ENCODE assay signal across 20 mouse cellular contexts in the genomic region with DNA sequence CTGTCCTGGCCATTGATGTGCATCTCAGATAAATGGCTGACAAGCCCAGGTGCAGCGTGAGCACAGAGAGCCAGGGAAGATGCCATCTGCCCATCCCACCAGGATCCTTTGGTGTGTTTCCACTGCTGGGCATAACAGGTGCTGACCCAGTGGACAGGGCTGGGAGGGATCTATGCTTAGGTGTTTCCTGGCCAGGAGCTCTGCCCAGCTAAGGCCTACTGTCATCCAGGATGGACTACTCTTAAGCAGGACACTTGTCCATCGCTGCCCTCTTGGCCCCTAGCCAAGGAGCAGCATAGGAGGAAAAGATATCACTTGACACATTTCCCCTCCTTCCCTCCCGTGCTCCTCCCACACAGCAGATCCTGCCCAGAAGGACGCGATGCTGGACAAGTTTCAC. TPM values are rescaled to one million over a fixed set of nuclear protein-coding genes. Genes with fewer than 3 reads are reported as not detected.
A peak's percentile ranks its signal among the peaks of the same experiment; 100 is the strongest.
DNase-seq lines count a peak whose midpoint lies in the region; ATAC-seq lines count a peak whose summit lies in the region.
"Had no signal": no experiment of that assay in that cellular context is flagged by ENCODE, and none has a peak within 500 bp of the region (broad histone marks: within the 10 kb centered on the region; RNA-seq: fewer than 3 reads in every experiment).

No protein-coding gene starts in this region.

- H3K4me1 ChIP-seq in heart, embryonic 11.5 days (ENCODE audit: control insufficient read depth, insufficient read depth, low read length): peaks cover 49% of the 10 kb centered on the region
- peaks cover 27% of the 10 kb centered on the region for H3K4me1 ChIP-seq in kidney, embryonic 16.5 days (ENCODE audit: insufficient read depth, low read length)
- H3K4me1 ChIP-seq in kidney, embryonic 14.5 days (ENCODE audit: control insufficient read depth, insufficient read depth, low read length): peaks cover 26% of the 10 kb centered on the region
- H3K4me1 ChIP-seq: intestine, embryonic 15.5 days had no signal

- H3K9ac ChIP-seq in heart, embryonic 11.5 days (ENCODE audit: low read depth, low read length): no peak overlapping the region
- no peak overlapping the region for H3K9ac ChIP-seq in kidney, embryonic 16.5 days (replicated peaks; ENCODE audit: low read length)
- H3K9ac ChIP-seq in kidney, embryonic 14.5 days (ENCODE audit: low read depth, low read length): no peak overlapping the region
- H3K9ac ChIP-seq: intestine, embryonic 15.5 days had no signal

- intact Hi-C loops in heart, postnatal 14 days (cut with DNase I): no loop called here

- no peaks in the 10 kb centered on the region for H3K36me3 ChIP-seq in heart, embryonic 11.5 days (ENCODE audit: control insufficient read depth, insufficient read depth, low read length)
- 0 out of 2 replicates have a peak, but pooled peaks cover 13% of the 10 kb centered on the region for H3K36me3 ChIP-seq in kidney, embryonic 16.5 days (ENCODE audit: insufficient read depth, low read length)
- H3K36me3 ChIP-seq in kidney, embryonic 14.5 days (ENCODE audit: control insufficient read depth, insufficient read depth, low read length): peaks cover 5% of the 10 kb centered on the region; the same call in 1 of the 2 replicates
- H3K36me3 ChIP-seq: intestine, embryonic 15.5 days had no signal

- WGBS in heart, embryonic 11.5 days (ENCODE audit: insufficient replicate concordance): 39% methylated on average over 5 of the region's 5 CpGs
- 56% methylated on average over 5 of the region's 5 CpGs for WGBS in kidney, embryonic 16.5 days
- 50% methylated on average over 5 of the region's 5 CpGs for WGBS in kidney, embryonic 14.5 days

- no peak for ATAC-seq in heart, embryonic 11.5 days (replicated peaks; ENCODE audit: insufficient number of reproducible peaks, low FRiP score, low TSS enrichment)
- ATAC-seq in kidney, embryonic 16.5 days (ENCODE audit: low FRiP score, low TSS enrichment): 0 out of 2 replicates have a peak, but pooled peaks have one; percentile 21
- ATAC-seq in kidney, embryonic 14.5 days (ENCODE audit: low FRiP score, low TSS enrichment): no peak
- ATAC-seq: intestine, embryonic 15.5 days had no signal

- H3K4me2 ChIP-seq in heart, embryonic 11.5 days: no peak overlapping the region
- no peak overlapping the region for H3K4me2 ChIP-seq in kidney, embryonic 16.5 days (replicated peaks; ENCODE audit: low read depth, low read length)
- H3K4me2 ChIP-seq in kidney, embryonic 14.5 days (replicated peaks; ENCODE audit: low read depth, low read length): no peak overlapping the region
- H3K4me2 ChIP-seq: intestine, embryonic 15.5 days; liver, embryonic 11.5 days had no signal

- H3K9me3 ChIP-seq in heart, embryonic 11.5 days (replicated peaks; ENCODE audit: control insufficient read depth, low read length): no peaks in the 10 kb centered on the region
- no peaks in the 10 kb centered on the region for H3K9me3 ChIP-seq in kidney, embryonic 16.5 days (ENCODE audit: low read length)
- H3K9me3 ChIP-seq in kidney, embryonic 14.5 days (ENCODE audit: control insufficient read depth, low read length): no peaks in the 10 kb centered on the region
- H3K9me3 ChIP-seq: intestine, embryonic 15.5 days had no signal

- H3K4me3 ChIP-seq in heart, embryonic 11.5 days (ENCODE audit: low read depth, low read length): no peak overlapping the region
- no peak overlapping the region for H3K4me3 ChIP-seq in kidney, embryonic 16.5 days (ENCODE audit: low read length)
- no peak overlapping the region for H3K4me3 ChIP-seq in kidney, embryonic 14.5 days (ENCODE audit: low read length)
- H3K4me3 ChIP-seq: erythroblast, embryonic 14.5 days; intestine, embryonic 15.5 days had no signal

- 0 out of 2 replicates have a peak overlapping the region, but pooled peaks have one; percentile 75 for H3K27ac ChIP-seq in heart, embryonic 11.5 days (ENCODE audit: low read depth, low read length)
- no peak overlapping the region for H3K27ac ChIP-seq in kidney, embryonic 16.5 days (ENCODE audit: low read length)
- H3K27ac ChIP-seq in kidney, embryonic 14.5 days (ENCODE audit: low read depth, low read length): no peak overlapping the region
- H3K27ac ChIP-seq: intestine, embryonic 15.5 days had no signal

- DNase-seq in heart, postnatal 14 days: no peak
- peak; percentile 78 for DNase-seq in cerebellum, adult 11-12 months
- DNase-seq in cerebellum, postnatal 10 days: peak; percentile 58 to 59
- no peak for DNase-seq in right cerebral cortex, postnatal 36 days (ENCODE audit: low spot score in 2 of 2)
- DNase-seq in adrenal gland, adult 2 months: no peak
- DNase-seq: kidney, postnatal 10 days; lung, postnatal 10 days; midbrain, embryonic 14.5 days; thymus, postnatal 36 days had no signal

- no peaks in the 10 kb centered on the region for H3K27me3 ChIP-seq in heart, embryonic 11.5 days (ENCODE audit: control insufficient read depth, insufficient read depth, low read length)
- no peaks in the 10 kb centered on the region for H3K27me3 ChIP-seq in kidney, embryonic 16.5 days (ENCODE audit: insufficient read depth, low read length)
- H3K27me3 ChIP-seq in kidney, embryonic 14.5 days (ENCODE audit: control insufficient read depth, insufficient read depth, low read length): no peaks in the 10 kb centered on the region
- H3K27me3 ChIP-seq: intestine, embryonic 15.5 days had no signal

RNA-seq across cellular contexts. Expression of gene Rho, which starts 14.9 kb away (rescaled TPM):
- 0.04 and 0.16 TPM in 2 replicates for polyA plus RNA-seq in heart, embryonic 11.5 days (2014; fragmentation: Nextera tagmentation; extraction: Ambion mirVana)
- total RNA-seq in heart, postnatal 14 days (2021): under 1 TPM; 0.07 to 0.12 TPM
- polyA plus RNA-seq in kidney, embryonic 16.5 days (2015; fragmentation: Nextera tagmentation; extraction: Ambion mirVana): 0.16 and 0.37 TPM in 2 replicates
- polyA plus RNA-seq in kidney, embryonic 14.5 days (2014; fragmentation: Nextera tagmentation; extraction: Ambion mirVana): 0.06 TPM in 1 of 2 replicates, not detected in the other
- under 1 TPM; 0.52 to 0.95 TPM for total RNA-seq in adrenal gland, adult 2 months (2021)
- 2.2 and 3.4 TPM in 2 replicates for polyA plus RNA-seq in adrenal gland, adult 2 months (2012; rRNA removed)
- total RNA-seq: common myeloid progenitor, adult 5-6 weeks; granulocyte monocyte progenitor cell, adult 5-6 weeks; MEL had no signal
- polyA plus RNA-seq: erythroblast, embryonic 14.5 days; liver, embryonic 11.5 days had no signal

RNA-seq across cellular contexts. Expression of gene H1foo, which starts 28.1 kb away (rescaled TPM):
- polyA plus RNA-seq in heart, embryonic 11.5 days (2014; fragmentation: Nextera tagmentation; extraction: Ambion mirVana): not detected in 2 replicates
- total RNA-seq in heart, postnatal 14 days (2021): not detected
- polyA plus RNA-seq in kidney, embryonic 16.5 days (2015; fragmentation: Nextera tagmentation; extraction: Ambion mirVana): not detected in 2 replicates
- polyA plus RNA-seq in kidney, embryonic 14.5 days (2014; fragmentation: Nextera tagmentation; extraction: Ambion mirVana): not detected in 2 replicates
- not detected for total RNA-seq in adrenal gland, adult 2 months (2021)
- polyA plus RNA-seq in adrenal gland, adult 2 months (2012; rRNA removed): not detected in 2 replicates
- total RNA-seq: adrenal gland, postnatal 4 days; common myeloid progenitor, adult 5-6 weeks; granulocyte monocyte progenitor cell, adult 5-6 weeks; left cerebral cortex, postnatal 25 days; MEL had no signal
- polyA plus RNA-seq: erythroblast, embryonic 14.5 days; intestine, embryonic 15.5 days; liver, embryonic 11.5 days; midbrain, embryonic 14.5 days had no signal

Comparison
In these comparisons a context has a peak if more than half of its experiments do, and no peak if none do; other contexts are left out.
1. DNase-seq: peak in cerebellum, adult 11-12 months (single experiment) and cerebellum, postnatal 10 days (2 of 2); none in heart, postnatal 14 days (0 of 2), right cerebral cortex, postnatal 36 days (0 of 2) and adrenal gland, adult 2 months (single experiment).